Mouse (Mus musculus): ENCODE results near the gene B3galt4. TPM values are rescaled to one million over a fixed set of nuclear protein-coding genes. Genes with fewer than 3 reads are reported as not detected.
"Not testable (repeated sequence)": the region's sequence is repeated elsewhere in the genome, so short reads cannot be mapped to it uniquely, and the experiment has no call there.

B3galt4 gene
- total RNA-seq (2012; rRNA removed): 10.3 and 15.3 TPM in 2 replicates

GRCm38 (mm10) chr17:33951021-33951946, at the start of gene B3galt4:
B3galt4 (minus strand) TSS chr17:33951488.
- Histone ChIP-seq H3K27ac (ENCODE audit: insufficient read depth, low read depth, low read length, poor library complexity, severe bottlenecking) (peak within 1 kb of the TSS; percentile 74), H3K4me1 (ENCODE audit: control insufficient read depth in 2 of 2, insufficient read depth in 2 of 2, low read length in 2 of 2, poor library complexity in 1 of 2) (peaks cover 0 to 10% of the 10 kb centered on the region in 2 experiments; a peak in 1 of 4 replicates), H3K36me3 (ENCODE audit: control insufficient read depth, insufficient read depth, low read length, poor library complexity, severe bottlenecking) (peaks cover 55% of the 10 kb centered on the region), H3K9me3 (ENCODE audit: control insufficient read depth, insufficient read depth, low read depth, low read length) (no peaks in the 10 kb centered on the region), H3K4me3 (ENCODE audit: insufficient read depth in 1 of 2, low read depth in 1 of 2, low read length in 2 of 2, poor library complexity in 1 of 2, severe bottlenecking in 1 of 2) (peak within 1 kb of the TSS; percentile 35 to 96), H3K9ac (ENCODE audit: insufficient read depth, low read depth, low read length, poor library complexity, severe bottlenecking) (peak within 1 kb of the TSS; percentile 76)
- TF ChIP-seq MAFK (IDR thresholded peaks at IDR 0.05; ENCODE audit: insufficient read depth, low read depth, low read length) (no peak), ZC3H11A (IDR thresholded peaks at IDR 0.05; ENCODE audit: borderline replicate concordance, low read depth, low read length) (no peak), HCFC1 (IDR thresholded peaks at IDR 0.05; ENCODE audit: borderline replicate concordance, insufficient read depth, low read length) (peak; percentile 56; the same call in 1 of the 2 replicates), ZNF384 (IDR thresholded peaks at IDR 0.05; ENCODE audit: low read depth, low read length) (no peak), CHD2 (IDR thresholded peaks at IDR 0.05; ENCODE audit: low read depth, low read length) (peak; percentile 16; the same call in 1 of the 2 replicates)
- in situ Hi-C loops (cut with MboI; ENCODE audit: low sequenced_read_pairs in 2 of 2, unreplicated experiment in 2 of 2): no loop called here
- peak; percentile 77 for DNase-seq (ENCODE audit: low read depth, low spot score)

- H3K4me3 ChIP-seq (ENCODE audit: insufficient read depth in 1 of 2, low read depth in 1 of 2, low read length in 2 of 2, poor library complexity in 1 of 2, severe bottlenecking in 1 of 2); H3K9me3 ChIP-seq (ENCODE audit: control insufficient read depth, insufficient read depth, low read depth, low read length); in situ Hi-C loops (cut with MboI; ENCODE audit: low sequenced_read_pairs in 2 of 2, unreplicated experiment in 2 of 2); H3K4me1 ChIP-seq (ENCODE audit: control insufficient read depth in 2 of 2, insufficient read depth in 2 of 2, low read length in 2 of 2, poor library complexity in 1 of 2); DNase-seq (ENCODE audit: low read depth, low spot score); H3K27ac ChIP-seq (ENCODE audit: insufficient read depth, low read depth, low read length, poor library complexity, severe bottlenecking); H3K36me3 ChIP-seq (ENCODE audit: control insufficient read depth, insufficient read depth, low read length, poor library complexity, severe bottlenecking); H3K9ac ChIP-seq (ENCODE audit: insufficient read depth, low read depth, low read length, poor library complexity, severe bottlenecking): not testable (repeated sequence)
These were observed 49.5 kb upstream of the B3galt4 start for GRCm38 (mm10) chr17:34000796-34001195.

- TF ChIP-seq ZNF384 (IDR thresholded peaks at IDR 0.05; ENCODE audit: low read depth, low read length): no peak
- no peak for TF ChIP-seq HCFC1 (IDR thresholded peaks at IDR 0.05; ENCODE audit: borderline replicate concordance, insufficient read depth, low read length)
- peak; percentile 84 for TF ChIP-seq CHD2 (IDR thresholded peaks at IDR 0.05; ENCODE audit: low read depth, low read length)
- TF ChIP-seq ZC3H11A (IDR thresholded peaks at IDR 0.05; ENCODE audit: borderline replicate concordance, low read depth, low read length): no peak
- no peak for TF ChIP-seq MAFK (IDR thresholded peaks at IDR 0.05; ENCODE audit: insufficient read depth, low read depth, low read length)
- no peak within 1 kb of the TSS for H3K27ac ChIP-seq (ENCODE audit: insufficient read depth, low read depth, low read length, poor library complexity, severe bottlenecking)
- DNase-seq (ENCODE audit: low read depth, low spot score): peak; percentile 60
- H3K9ac ChIP-seq (ENCODE audit: insufficient read depth, low read depth, low read length, poor library complexity, severe bottlenecking): peak within 1 kb of the TSS; percentile 69
- in situ Hi-C loops (cut with MboI; ENCODE audit: low sequenced_read_pairs in 2 of 2, unreplicated experiment in 2 of 2): no loop called here
- no peaks in the 10 kb centered on the region for H3K4me1 ChIP-seq (ENCODE audit: control insufficient read depth in 2 of 2, insufficient read depth in 2 of 2, low read length in 2 of 2, poor library complexity in 1 of 2)
- no peaks in the 10 kb centered on the region for H3K9me3 ChIP-seq (ENCODE audit: control insufficient read depth, insufficient read depth, low read depth, low read length)
- peak within 1 kb of the TSS; percentile 59 to 69 for H3K4me3 ChIP-seq (ENCODE audit: insufficient read depth in 1 of 2, low read depth in 1 of 2, low read length in 2 of 2, poor library complexity in 1 of 2, severe bottlenecking in 1 of 2)
- H3K36me3 ChIP-seq (ENCODE audit: control insufficient read depth, insufficient read depth, low read length, poor library complexity, severe bottlenecking): peaks cover 3% of the 10 kb centered on the region; the same call in 1 of the 2 replicates
These were observed 48.9 kb upstream of the B3galt4 start, which contains the start of gene H2-K1 for GRCm38 (mm10) chr17:34000150-34000537. H2-K1 (minus strand) TSS chr17:34000347.

GRCm38 (mm10) chr17:33999341-34000149, 48.3 kb upstream of the B3galt4 start:
- Histone ChIP-seq H3K27ac (ENCODE audit: insufficient read depth, low read depth, low read length, poor library complexity, severe bottlenecking) (no peak overlapping the region), H3K9me3 (ENCODE audit: control insufficient read depth, insufficient read depth, low read depth, low read length) (no peaks in the 10 kb centered on the region), H3K4me1 (ENCODE audit: control insufficient read depth in 2 of 2, insufficient read depth in 2 of 2, low read length in 2 of 2, poor library complexity in 1 of 2) (no peaks in the 10 kb centered on the region), H3K4me3 (ENCODE audit: insufficient read depth in 1 of 2, low read depth in 1 of 2, low read length in 2 of 2, poor library complexity in 1 of 2, severe bottlenecking in 1 of 2) (peak overlapping the region; percentile 59 to 69), H3K9ac (ENCODE audit: insufficient read depth, low read depth, low read length, poor library complexity, severe bottlenecking) (peak overlapping the region; percentile 69), H3K36me3 (ENCODE audit: control insufficient read depth, insufficient read depth, low read length, poor library complexity, severe bottlenecking) (peaks cover 3% of the 10 kb centered on the region; the same call in 1 of the 2 replicates)
- no peak for DNase-seq (ENCODE audit: low read depth, low spot score)
- TF ChIP-seq ZC3H11A (IDR thresholded peaks at IDR 0.05; ENCODE audit: borderline replicate concordance, low read depth, low read length) (no peak), HCFC1 (IDR thresholded peaks at IDR 0.05; ENCODE audit: borderline replicate concordance, insufficient read depth, low read length) (no peak), MAFK (IDR thresholded peaks at IDR 0.05; ENCODE audit: insufficient read depth, low read depth, low read length) (no peak), CHD2 (IDR thresholded peaks at IDR 0.05; ENCODE audit: low read depth, low read length) (no peak), ZNF384 (IDR thresholded peaks at IDR 0.05; ENCODE audit: low read depth, low read length) (no peak)
- in situ Hi-C loops (cut with MboI; ENCODE audit: low sequenced_read_pairs in 2 of 2, unreplicated experiment in 2 of 2): no loop called here

Measured in ES-E14 (cell line).